Mouse (Mus musculus): ENCODE data around the gene Trio. TPM values are rescaled to one million over a fixed set of nuclear protein-coding genes. Genes with fewer than 3 reads are reported as not detected.
A peak's percentile ranks its signal among the peaks of the same experiment; 100 is the strongest.

Gene Trio
- polyA plus RNA-seq, 1 experiment from 2014 or later = 5.1 TPM

DNA sequence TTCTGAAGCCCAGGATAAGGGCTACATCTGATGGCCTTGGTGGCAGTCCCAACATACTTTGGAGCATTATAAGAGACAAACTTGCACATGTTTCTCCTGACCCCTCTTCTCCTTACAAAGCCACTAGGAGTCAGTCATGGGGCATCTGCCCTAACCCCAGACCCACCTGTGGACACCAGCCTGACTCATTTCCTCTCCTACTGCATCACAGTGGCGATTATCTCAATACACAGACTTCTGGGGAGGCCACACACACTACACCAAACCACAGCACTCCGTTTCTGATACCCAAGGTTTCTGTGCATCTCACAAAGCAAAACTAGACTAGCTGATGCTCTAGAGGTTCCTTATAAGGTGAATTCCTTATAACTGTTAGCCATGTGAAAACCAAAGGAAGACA, 153.4 kb downstream of the Trio start:
- H3K9ac ChIP-seq (replicated peaks) = no peak overlapping the region
- H3K36me3 ChIP-seq (replicated peaks; ENCODE audit: insufficient read depth, low read length) = peaks cover 15% of the 10 kb centered on the region
- no peaks in the 10 kb centered on the region for H3K27me3 ChIP-seq (ENCODE audit: insufficient read depth, low read length)
- H3K9me3 ChIP-seq (ENCODE audit: low read length) = no peaks in the 10 kb centered on the region
- TF ChIP-seq EP300 (IDR thresholded peaks at IDR 0.05; ENCODE audit: low read depth) (peak; percentile 13; the same call in 1 of the 2 replicates), CTCF (IDR thresholded peaks at IDR 0.05; ENCODE audit: low read depth) (no peak)
- H3K4me2 ChIP-seq (ENCODE audit: low read depth, low read length) = peak overlapping the region; percentile 51; the same call in 1 of the 2 replicates
- DNase-seq (no peak), ATAC-seq (peak; percentile 65)
- H3K4me1 ChIP-seq (ENCODE audit: insufficient read depth) = peaks cover 2% of the 10 kb centered on the region
- 31% methylated on average over 2 of the region's 2 CpGs for WGBS (ENCODE audit: insufficient replicate concordance)
- no peak overlapping the region for H3K27ac ChIP-seq (ENCODE audit: low read depth)
- H3K4me3 ChIP-seq (ENCODE audit: low read depth, low read length) = no peak overlapping the region

DNA sequence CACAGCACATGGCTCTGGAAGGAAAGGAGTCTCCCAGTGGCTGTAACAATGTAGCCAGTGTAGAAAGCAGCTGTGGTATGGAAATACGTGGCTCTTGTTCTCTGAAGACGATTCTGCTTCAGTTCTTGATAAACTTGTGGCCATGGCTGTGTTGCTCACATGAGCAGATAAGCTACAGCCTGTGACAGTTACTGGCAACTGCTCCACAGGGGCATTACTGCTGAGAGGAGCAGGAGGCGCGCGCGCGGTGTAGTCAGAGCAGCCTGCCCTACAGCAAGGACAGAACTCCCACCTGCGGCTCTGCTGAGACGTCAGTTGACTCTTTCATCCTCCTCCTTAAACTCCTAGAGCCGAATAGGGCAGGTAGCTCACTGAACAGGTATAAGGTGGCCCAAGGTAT, 153.9 kb downstream of the Trio start:
- WGBS (ENCODE audit: insufficient replicate concordance) = 46% methylated on average over 10 of the region's 10 CpGs
- no peak overlapping the region for H3K9ac ChIP-seq (replicated peaks)
- H3K4me2 ChIP-seq (ENCODE audit: low read depth, low read length) = peak overlapping the region; percentile 51

DNA sequence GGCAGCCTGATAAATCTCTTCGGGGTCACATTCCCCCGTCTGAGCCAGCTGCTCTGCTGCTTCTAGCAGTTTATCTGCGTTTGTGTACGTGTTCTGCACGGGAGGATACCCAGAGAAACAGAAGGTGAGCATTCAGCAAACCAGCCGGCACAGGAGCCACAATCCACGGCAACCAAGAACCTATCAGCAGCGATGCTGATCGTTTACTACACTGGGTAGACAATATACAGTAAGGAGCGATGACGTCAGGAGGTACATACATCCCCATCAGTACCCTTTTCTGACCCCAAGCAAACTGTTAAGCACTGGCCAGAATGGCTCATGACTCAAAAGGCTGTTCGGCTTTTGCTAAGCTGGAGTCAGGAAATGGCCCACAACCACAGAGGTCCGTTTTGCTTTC, 154.4 kb downstream of the Trio start:
- H3K4me3 ChIP-seq (ENCODE audit: low read depth, low read length) = peak overlapping the region; percentile 20

More for the DNA sequence above, 153.9 kb downstream of the Trio start:
- Histone ChIP-seq H3K36me3 (replicated peaks; ENCODE audit: insufficient read depth, low read length) (peaks cover 15% of the 10 kb centered on the region), H3K4me1 (ENCODE audit: insufficient read depth) (peaks cover 2% of the 10 kb centered on the region), H3K27ac (ENCODE audit: low read depth) (no peak overlapping the region; the same call in 1 of the 2 replicates), H3K4me3 (ENCODE audit: low read depth, low read length) (no peak overlapping the region), H3K9me3 (ENCODE audit: low read length) (no peaks in the 10 kb centered on the region), H3K27me3 (ENCODE audit: insufficient read depth, low read length) (no peaks in the 10 kb centered on the region)
- TF ChIP-seq EP300 (IDR thresholded peaks at IDR 0.05; ENCODE audit: low read depth) = peak; percentile 83
- no peak for TF ChIP-seq CTCF (IDR thresholded peaks at IDR 0.05; ENCODE audit: low read depth)
- ATAC-seq (peak; percentile 87), DNase-seq (peak; percentile 33)

DNA sequence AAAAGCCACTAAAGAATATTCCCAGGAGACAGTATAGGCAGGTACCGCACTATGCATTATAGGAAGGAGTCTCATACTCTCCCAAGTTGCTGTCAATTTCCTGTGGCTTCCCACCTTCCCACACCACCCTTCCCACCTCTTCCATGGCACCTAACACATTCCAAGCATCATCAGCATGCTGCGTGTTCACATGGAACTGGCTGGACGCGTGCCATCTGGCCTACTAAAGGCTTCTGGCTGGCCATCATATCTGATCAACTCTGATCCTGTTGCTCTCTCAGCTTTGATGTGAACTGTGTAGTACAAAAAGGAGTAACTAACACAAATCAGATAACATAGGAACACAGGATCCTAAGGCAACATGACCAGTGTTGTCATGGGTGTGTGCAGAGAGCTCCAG, 156.6 kb downstream of the Trio start:
- Histone ChIP-seq H3K27me3 (ENCODE audit: insufficient read depth, low read length) (no peaks in the 10 kb centered on the region), H3K4me2 (ENCODE audit: low read depth, low read length) (no peak overlapping the region), H3K9me3 (ENCODE audit: low read length) (no peaks in the 10 kb centered on the region), H3K4me3 (ENCODE audit: low read depth, low read length) (no peak overlapping the region), H3K4me1 (ENCODE audit: insufficient read depth) (no peaks in the 10 kb centered on the region), H3K36me3 (replicated peaks; ENCODE audit: insufficient read depth, low read length) (peaks cover 22% of the 10 kb centered on the region), H3K9ac (replicated peaks) (no peak overlapping the region), H3K27ac (ENCODE audit: low read depth) (no peak overlapping the region)
- TF ChIP-seq CTCF (IDR thresholded peaks at IDR 0.05; ENCODE audit: low read depth) = no peak
- TF ChIP-seq EP300 (IDR thresholded peaks at IDR 0.05; ENCODE audit: low read depth) = no peak
- DNase-seq = no peak
- WGBS (ENCODE audit: insufficient replicate concordance) = 89% methylated on average over 4 of the region's 4 CpGs
- no peak for ATAC-seq

More for the DNA sequence above, 154.4 kb downstream of the Trio start:
- H3K4me2 ChIP-seq (ENCODE audit: low read depth, low read length) = peak overlapping the region; percentile 51
- no peak for DNase-seq
- TF ChIP-seq EP300 (IDR thresholded peaks at IDR 0.05; ENCODE audit: low read depth) = no peak
- TF ChIP-seq CTCF (IDR thresholded peaks at IDR 0.05; ENCODE audit: low read depth) = no peak
- no peaks in the 10 kb centered on the region for H3K9me3 ChIP-seq (ENCODE audit: low read length)
- no peak overlapping the region for H3K27ac ChIP-seq (ENCODE audit: low read depth)
- no peak overlapping the region for H3K9ac ChIP-seq (replicated peaks)
- no peaks in the 10 kb centered on the region for H3K27me3 ChIP-seq (ENCODE audit: insufficient read depth, low read length)
- ATAC-seq = peak; percentile 22; the same call in 1 of the 2 replicates
- H3K4me1 ChIP-seq (ENCODE audit: insufficient read depth) = no peaks in the 10 kb centered on the region; the same call in none of the 2 replicates
- H3K36me3 ChIP-seq (replicated peaks; ENCODE audit: insufficient read depth, low read length) = peaks cover 15% of the 10 kb centered on the region
- WGBS (ENCODE audit: insufficient replicate concordance) = 50% methylated on average over 13 of the region's 13 CpGs

DNA sequence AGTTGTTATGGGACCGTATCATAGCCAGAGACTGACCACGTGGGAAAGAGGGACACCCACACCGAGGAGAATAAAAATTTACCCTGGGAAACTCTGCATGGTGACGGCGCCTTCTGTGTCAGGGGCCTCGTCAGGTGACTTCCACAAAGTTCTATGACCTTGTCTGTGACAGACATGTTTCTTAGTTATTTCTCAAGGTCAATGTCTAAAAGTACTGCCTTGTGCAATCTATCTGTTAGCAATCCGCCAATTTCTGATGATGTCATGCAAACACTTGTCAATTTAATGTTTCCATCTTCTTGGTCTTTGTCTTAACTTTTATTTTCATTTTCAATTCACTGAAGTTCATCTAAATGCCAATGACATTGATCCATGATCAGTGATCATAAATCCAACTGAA, 157.8 kb downstream of the Trio start:
- no peak; the same call in 1 of the 2 replicates for ATAC-seq
- 77% methylated on average over 7 of the region's 7 CpGs for WGBS (ENCODE audit: insufficient replicate concordance)
- Histone ChIP-seq H3K4me3 (ENCODE audit: low read depth, low read length) (no peak overlapping the region), H3K9ac (replicated peaks) (no peak overlapping the region), H3K27me3 (ENCODE audit: insufficient read depth, low read length) (no peaks in the 10 kb centered on the region), H3K9me3 (ENCODE audit: low read length) (no peaks in the 10 kb centered on the region), H3K36me3 (replicated peaks; ENCODE audit: insufficient read depth, low read length) (peaks cover 22% of the 10 kb centered on the region), H3K4me1 (ENCODE audit: insufficient read depth) (no peaks in the 10 kb centered on the region), H3K27ac (ENCODE audit: low read depth) (no peak overlapping the region), H3K4me2 (ENCODE audit: low read depth, low read length) (no peak overlapping the region)
- TF ChIP-seq EP300 (IDR thresholded peaks at IDR 0.05; ENCODE audit: low read depth) = no peak
- TF ChIP-seq CTCF (IDR thresholded peaks at IDR 0.05; ENCODE audit: low read depth) = no peak
- no peak for DNase-seq

DNA sequence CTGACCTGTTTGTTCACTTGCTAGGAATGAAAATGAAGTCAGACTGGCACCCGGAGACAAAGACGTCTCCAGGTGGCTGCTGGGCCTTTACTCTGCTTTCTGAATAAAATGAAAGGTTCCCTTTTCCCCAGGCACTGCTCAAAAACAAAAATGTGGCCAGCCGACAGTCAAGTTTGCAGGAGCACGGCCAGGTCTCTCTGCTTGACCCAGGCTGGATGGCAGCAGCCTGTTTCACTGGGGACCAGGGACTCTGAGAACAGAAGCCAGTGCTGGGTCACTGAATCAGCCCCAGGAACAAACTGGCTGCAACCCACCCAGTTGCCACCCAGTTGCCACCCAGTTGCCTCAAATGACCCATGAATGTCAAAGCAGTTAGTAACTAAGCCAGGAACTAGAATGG, 159.2 kb downstream of the Trio start:
- TF ChIP-seq CTCF (IDR thresholded peaks at IDR 0.05; ENCODE audit: low read depth) = no peak
- TF ChIP-seq EP300 (IDR thresholded peaks at IDR 0.05; ENCODE audit: low read depth) = no peak
- Histone ChIP-seq H3K4me1 (ENCODE audit: insufficient read depth) (no peaks in the 10 kb centered on the region), H3K4me3 (ENCODE audit: low read depth, low read length) (no peak overlapping the region), H3K36me3 (replicated peaks; ENCODE audit: insufficient read depth, low read length) (peaks cover 17% of the 10 kb centered on the region), H3K9ac (replicated peaks) (no peak overlapping the region), H3K27ac (ENCODE audit: low read depth) (no peak overlapping the region), H3K4me2 (ENCODE audit: low read depth, low read length) (no peak overlapping the region), H3K9me3 (ENCODE audit: low read length) (no peaks in the 10 kb centered on the region), H3K27me3 (ENCODE audit: insufficient read depth, low read length) (no peaks in the 10 kb centered on the region)
- ATAC-seq = no peak
- WGBS (ENCODE audit: insufficient replicate concordance) = 93% methylated on average over 4 of the region's 4 CpGs
- DNase-seq = no peak

Data from liver, postnatal 0 days (tissue).